Mouse (Mus musculus) myocyte (in vitro differentiated cells): ENCODE measurements around the gene Dlx2. TPM values are rescaled to one million over a fixed set of nuclear protein-coding genes. Genes with fewer than 3 reads are reported as not detected.
A peak's percentile ranks its signal among the peaks of the same experiment; 100 is the strongest.

ENCODE experiments used
- H3K27me3 ChIP-seq: one replicate; pipeline ENCODE4 v1.6.1; 2011; ENCODE audit not compliant: control insufficient read depth, insufficient read depth, insufficient read length
- H3K36me3 ChIP-seq: one replicate; pipeline ENCODE4 v1.6.1; 2011; ENCODE audit not compliant: control insufficient read depth, insufficient read depth
- H3K4me2 ChIP-seq: one replicate; pipeline ENCODE4 v1.6.1; 2011; ENCODE audit warnings: low read depth, control low read depth
- H3K4me3 ChIP-seq: one replicate; pipeline ENCODE4 v1.5.1; 2011; ENCODE audit warnings: mild to moderate bottlenecking, control low read depth, moderate library complexity
- H3K79me2 ChIP-seq: one replicate; pipeline ENCODE4 v1.6.1; 2011; ENCODE audit not compliant: control insufficient read depth, insufficient read depth
- H3ac ChIP-seq: one replicate; pipeline ENCODE4 v1.6.1; 2011; ENCODE audit not compliant: control insufficient read depth, insufficient read length
- CEBPB ChIP-seq: IDR thresholded peaks from 2 replicates; pipeline ENCODE4 v1.6.1; 2011; ENCODE audit warnings: mild to moderate bottlenecking, moderate library complexity; ENCODE audit not compliant: poor library complexity, insufficient read depth, severe bottlenecking
- E2F4 ChIP-seq: IDR thresholded peaks from one replicate; pipeline ENCODE4 v1.6.1; 2011; ENCODE audit warnings: mild to moderate bottlenecking, control low read depth, moderate library complexity; ENCODE audit not compliant: insufficient read depth
- MAX ChIP-seq: IDR thresholded peaks from one replicate; pipeline ENCODE4 v1.6.1; 2011; ENCODE audit warnings: low read depth, mild to moderate bottlenecking, control low read depth
- MYOD1 ChIP-seq, 3 experiments: IDR thresholded peaks; one replicate each; pipeline ENCODE4 v1.6.1; 2011; ENCODE audit warnings: control low read depth in 2 of 3, low read depth in 2 of 3, mild to moderate bottlenecking in 2 of 3, moderate library complexity in 1 of 3; ENCODE audit not compliant: insufficient read length in 2 of 3, control insufficient read depth in 1 of 3
- MYOG ChIP-seq, 3 experiments: IDR thresholded peaks; one replicate each; pipeline ENCODE4 v1.6.1; 2011; ENCODE audit warnings: control low read depth in 2 of 3, low read depth in 2 of 3, mild to moderate bottlenecking in 2 of 3; ENCODE audit not compliant: insufficient read length in 2 of 3, control insufficient read depth in 1 of 3, insufficient read depth in 1 of 3
- POLR2A ChIP-seq: IDR thresholded peaks from one replicate; pipeline ENCODE4 v1.6.1; 2011; ENCODE audit warnings: low read depth, mild to moderate bottlenecking, control low read depth, moderate library complexity; ENCODE audit not compliant: insufficient read length
- POLR2AphosphoS2 ChIP-seq: IDR thresholded peaks from one replicate; pipeline ENCODE4 v1.6.1; 2011; ENCODE audit warnings: low read depth, control low read depth; ENCODE audit not compliant: insufficient read length
- REST ChIP-seq: IDR thresholded peaks from one replicate; pipeline ENCODE4 v1.6.1; 2011; ENCODE audit warnings: mild to moderate bottlenecking, control low read depth, moderate library complexity; ENCODE audit not compliant: insufficient read depth, insufficient read length
- SRF ChIP-seq: IDR thresholded peaks from one replicate; pipeline ENCODE4 v1.6.1; 2011; ENCODE audit warnings: low read depth; ENCODE audit not compliant: control insufficient read depth, insufficient read length
- TCF12 ChIP-seq: IDR thresholded peaks from one replicate; pipeline ENCODE4 v1.6.1; 2011; ENCODE audit warnings: mild to moderate bottlenecking, control low read depth; ENCODE audit not compliant: poor library complexity, insufficient read depth, severe bottlenecking
- TCF3 ChIP-seq: IDR thresholded peaks from one replicate; pipeline ENCODE4 v1.6.1; 2011; ENCODE audit warnings: low read depth, control low read depth; ENCODE audit not compliant: insufficient read length
- USF1 ChIP-seq: IDR thresholded peaks from one replicate; pipeline ENCODE4 v1.6.1; 2011; ENCODE audit warnings: low read depth, mild to moderate bottlenecking, control low read depth, moderate library complexity
- polyA plus RNA-seq: library from polyadenylated mRNA; unstranded; fragments of >200 nt; fragmentation: generic; extraction: Trizol; gene quantifications from one replicate; pipeline ENCODE4 v1.2.1, GENCODE M21; 2012; ENCODE audit warnings: missing spikeins

Dlx2 gene
- polyA plus RNA-seq, 1 experiment: 1.7 TPM

DNA sequence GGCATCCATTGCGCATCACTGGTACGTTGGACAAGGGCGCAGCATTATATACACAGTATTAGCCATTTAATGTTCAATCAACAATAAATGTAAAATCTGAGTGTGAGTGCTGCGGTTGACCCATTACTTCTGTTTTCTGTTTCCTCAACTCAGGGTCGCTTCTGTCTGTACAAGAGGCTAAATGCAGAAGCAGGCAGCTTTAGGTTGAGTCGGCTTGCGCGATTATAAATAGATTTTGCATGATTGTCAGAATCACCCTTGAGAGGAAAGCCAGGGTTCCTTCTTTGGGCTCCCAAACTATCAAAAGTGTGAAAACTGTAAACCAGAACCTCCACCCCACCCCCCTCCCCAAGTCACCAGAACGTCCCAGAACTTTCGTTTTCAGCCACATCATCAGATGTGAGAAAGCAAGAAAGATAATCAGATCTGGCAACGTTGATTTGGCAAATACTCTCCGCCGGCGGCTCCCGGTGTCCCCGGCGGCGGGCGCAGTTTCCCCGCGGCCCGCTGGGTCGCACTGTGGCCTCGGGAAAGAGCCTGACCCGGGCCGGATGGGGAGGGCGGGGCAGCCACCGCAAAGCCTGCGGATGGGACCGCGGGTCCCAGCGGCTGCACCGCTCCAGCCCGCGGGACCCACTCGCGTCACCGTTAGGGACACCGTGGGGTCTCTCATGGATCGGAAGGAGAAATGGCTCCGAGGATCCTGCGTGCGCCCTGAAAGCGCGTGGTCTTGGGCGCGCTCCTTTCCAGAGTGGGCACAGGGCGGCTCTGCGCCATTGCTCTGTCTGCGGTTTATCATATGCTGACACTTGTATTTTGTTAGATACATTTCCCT, 34.3 kb upstream of the Dlx2 start:
- Histone ChIP-seq H3ac (no peak overlapping the region), H3K4me3 (no peak overlapping the region), H3K4me2 (peak overlapping the region; percentile 65), H3K79me2 (no peaks in the 10 kb centered on the region), H3K27me3 (no peaks in the 10 kb centered on the region), H3K36me3 (no peaks in the 10 kb centered on the region)
- TF ChIP-seq POLR2AphosphoS2 (no peak), MAX (no peak), SRF (no peak), USF1 (no peak), TCF3 (no peak), POLR2A (no peak), REST (no peak), CEBPB (no peak), E2F4 (no peak), TCF12 (no peak), MYOD1 (IDR thresholded peaks at IDR 0.05; ENCODE audit: control insufficient read depth in 1 of 3, insufficient read length in 2 of 3, low read depth in 2 of 3) (no peak), MYOG (IDR thresholded peaks at IDR 0.05; ENCODE audit: control insufficient read depth in 1 of 3, insufficient read depth in 1 of 3, insufficient read length in 2 of 3, low read depth in 2 of 3) (no peak)

DNA sequence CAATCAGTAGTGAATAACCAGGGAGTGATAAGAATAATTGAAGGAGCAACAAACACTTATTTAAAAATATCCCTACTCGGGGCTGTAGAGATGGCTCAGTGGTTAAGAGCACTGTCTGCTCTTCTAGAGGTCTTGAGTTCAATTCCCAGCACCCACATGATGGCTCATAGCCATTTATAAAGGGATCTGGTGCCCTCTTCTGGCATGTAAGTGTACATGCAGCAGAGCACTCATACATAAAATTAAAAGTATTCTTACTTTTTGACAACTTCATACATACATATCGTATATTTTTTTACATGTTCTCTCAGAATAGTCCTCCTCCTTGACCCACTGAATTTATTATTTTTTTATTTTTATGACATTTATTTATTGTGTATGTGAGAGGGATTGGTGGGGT, 30.5 kb upstream of the Dlx2 start:
- no peaks in the 10 kb centered on the region for H3K79me2 ChIP-seq
- no peak for TF ChIP-seq E2F4
- no peak for TF ChIP-seq TCF3
- TF ChIP-seq CEBPB: no peak
- no peak for TF ChIP-seq REST
- no peak for TF ChIP-seq POLR2AphosphoS2
- TF ChIP-seq MYOD1 (IDR thresholded peaks at IDR 0.05; ENCODE audit: control insufficient read depth in 1 of 3, insufficient read length in 2 of 3, low read depth in 2 of 3): no peak
- no peak for TF ChIP-seq MYOG (IDR thresholded peaks at IDR 0.05; ENCODE audit: control insufficient read depth in 1 of 3, insufficient read depth in 1 of 3, insufficient read length in 2 of 3, low read depth in 2 of 3)
- TF ChIP-seq SRF: no peak
- no peak for TF ChIP-seq POLR2A
- TF ChIP-seq TCF12: no peak
- TF ChIP-seq MAX: no peak
- TF ChIP-seq USF1: no peak
- H3K4me3 ChIP-seq: no peak overlapping the region
- H3K4me2 ChIP-seq: no peak overlapping the region
- no peaks in the 10 kb centered on the region for H3K36me3 ChIP-seq
- H3K27me3 ChIP-seq: no peaks in the 10 kb centered on the region
- H3ac ChIP-seq: no peak overlapping the region

DNA sequence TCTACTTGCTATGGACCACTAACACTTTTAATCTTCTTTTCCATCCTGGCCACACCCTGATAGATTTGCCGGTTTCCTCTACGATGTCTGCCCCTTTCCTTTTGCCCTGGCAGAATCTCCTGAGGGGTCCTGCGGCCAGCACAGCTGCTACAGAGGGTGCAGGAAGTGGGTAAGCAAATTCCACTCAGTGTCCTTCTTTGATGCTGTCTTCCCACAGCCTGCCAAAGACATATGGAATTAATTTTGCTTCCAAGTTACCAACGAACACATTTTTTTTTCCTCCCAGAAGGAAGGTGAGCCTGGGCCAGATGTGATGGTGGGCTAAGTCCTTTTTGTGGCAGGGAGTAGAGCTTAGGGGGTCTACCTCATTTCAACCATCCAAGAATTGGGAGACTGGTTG, 27.2 kb upstream of the Dlx2 start:
- Histone ChIP-seq H3ac (no peak overlapping the region), H3K27me3 (no peaks in the 10 kb centered on the region), H3K36me3 (no peaks in the 10 kb centered on the region), H3K4me3 (no peak overlapping the region), H3K79me2 (no peaks in the 10 kb centered on the region), H3K4me2 (peak overlapping the region; percentile 50)
- TF ChIP-seq MYOD1 (IDR thresholded peaks at IDR 0.05; ENCODE audit: control insufficient read depth in 1 of 3, insufficient read length in 2 of 3, low read depth in 2 of 3) (peak in 2 of 3 experiments; percentile 49 to 77), POLR2AphosphoS2 (no peak)

DNA sequence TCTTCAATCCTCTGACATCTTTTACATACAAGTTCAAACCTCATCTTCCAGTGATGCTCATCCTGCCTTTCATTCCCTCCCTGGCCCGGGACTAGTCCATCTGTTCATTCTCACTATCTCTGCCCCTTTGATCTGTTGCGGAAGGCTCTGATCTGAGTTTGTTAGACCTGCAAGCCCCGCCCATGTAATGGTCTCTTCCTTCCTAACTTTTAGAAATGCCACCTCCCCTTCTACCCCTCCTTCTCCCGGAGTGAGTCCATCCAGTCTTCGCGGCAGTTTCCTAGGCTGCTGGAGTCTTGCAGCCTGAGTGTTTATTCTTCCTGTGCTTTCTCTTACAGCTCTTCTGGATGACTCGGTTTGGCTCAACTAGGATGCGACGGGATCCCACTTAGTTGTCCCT, 19.9 kb upstream of the Dlx2 start:
- TF ChIP-seq POLR2AphosphoS2 (no peak), POLR2A (no peak), TCF12 (no peak), E2F4 (no peak), MYOD1 (IDR thresholded peaks at IDR 0.05; ENCODE audit: control insufficient read depth in 1 of 3, insufficient read length in 2 of 3, low read depth in 2 of 3) (no peak), CEBPB (no peak), USF1 (no peak)

DNA sequence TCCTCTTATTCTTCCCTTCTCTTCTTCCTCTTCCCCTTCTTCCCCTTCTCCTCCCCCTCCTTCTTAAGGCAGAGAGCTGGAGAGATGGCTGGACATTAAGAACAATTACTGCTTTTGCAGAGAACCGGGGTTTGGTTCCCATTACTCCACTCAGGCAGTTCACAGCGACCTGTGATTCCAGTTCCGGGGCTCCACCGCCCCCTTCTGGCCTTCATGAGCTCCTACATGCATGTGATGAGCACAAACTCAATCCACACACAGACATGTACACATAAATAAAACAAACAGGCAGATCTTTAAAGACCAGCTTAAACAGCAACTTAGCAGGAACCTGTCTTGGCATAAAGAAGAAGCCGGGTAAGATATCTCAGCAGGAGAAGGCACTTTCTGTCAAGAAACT, 9.5 kb upstream of the Dlx2 start:
- Histone ChIP-seq H3K4me2 (no peak overlapping the region), H3K27me3 (no peaks in the 10 kb centered on the region), H3K36me3 (no peaks in the 10 kb centered on the region), H3ac (no peak overlapping the region), H3K4me3 (no peak overlapping the region), H3K79me2 (no peaks in the 10 kb centered on the region)
- no peak for TF ChIP-seq MAX
- no peak for TF ChIP-seq CEBPB
- no peak for TF ChIP-seq SRF

More for the DNA sequence above, 19.9 kb upstream of the Dlx2 start:
- H3K4me2 ChIP-seq: no peak overlapping the region
- H3ac ChIP-seq: no peak overlapping the region
- H3K36me3 ChIP-seq: no peaks in the 10 kb centered on the region
- H3K79me2 ChIP-seq: no peaks in the 10 kb centered on the region
- H3K27me3 ChIP-seq: no peaks in the 10 kb centered on the region
- H3K4me3 ChIP-seq: no peak overlapping the region
